Mouse (Mus musculus): ENCODE measurements at regions not wholly inside any gene's neighbourhood (a gene's known extent, or its start where the extent isn't known, plus 50 kb on each side); places are given as distances from the start of the nearest gene placed in this dataset.

DNA sequence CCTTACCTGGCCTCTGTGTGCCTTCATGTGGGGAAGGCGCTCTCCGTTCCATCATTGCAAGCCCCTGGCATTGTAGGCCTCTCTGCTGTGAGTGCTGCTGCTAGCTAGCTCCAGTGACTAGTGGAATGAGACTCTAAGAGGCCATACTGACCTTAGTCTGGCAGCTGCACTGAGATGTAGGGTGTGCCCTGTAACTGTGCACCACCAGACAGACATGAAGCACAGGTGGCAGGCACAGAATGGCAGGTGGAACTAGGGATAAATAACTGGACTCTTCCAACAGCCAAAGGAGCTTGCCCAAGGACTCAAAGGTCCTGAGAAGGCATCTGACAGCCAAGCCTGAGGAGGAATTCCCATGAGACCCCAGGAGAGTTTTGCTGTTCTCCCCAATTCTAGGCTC is 194.7 kb upstream of the Bcor start:
- ATAC-seq (replicated peaks; ENCODE audit: low FRiP score, poor library complexity, severe bottlenecking) = no peak

- ATAC-seq (replicated peaks; ENCODE audit: low FRiP score, poor library complexity, severe bottlenecking) = no peak
Measured at GRCm38 (mm10) chrX:12358026-12358425, 197.9 kb upstream of the Bcor start.

- no peak for ATAC-seq (replicated peaks; ENCODE audit: low FRiP score, poor library complexity, severe bottlenecking)
Measured at GRCm38 (mm10) chrX:12365582-12366323, 205.6 kb upstream of the Bcor start.

DNA sequence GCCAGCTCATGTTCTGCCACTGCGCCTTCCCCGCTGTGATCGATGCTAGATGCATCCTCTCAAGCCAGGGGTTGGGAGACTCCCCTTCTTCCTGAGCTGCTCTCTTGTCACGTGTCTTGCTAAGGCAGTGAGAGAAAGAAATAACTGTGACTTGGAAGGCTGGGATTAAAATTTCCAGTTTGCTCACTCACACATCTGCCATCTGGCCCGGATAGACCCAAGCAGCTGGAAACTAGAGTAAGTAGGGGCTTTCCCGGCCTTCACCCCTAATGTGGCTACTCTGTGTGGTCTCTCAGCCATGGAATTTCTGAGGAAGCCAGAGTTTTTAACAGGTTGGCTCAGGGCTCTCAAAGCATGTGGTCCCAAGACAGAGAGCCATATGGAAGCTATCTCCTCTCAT is 206.6 kb upstream of the Bcor start:
- ATAC-seq (replicated peaks; ENCODE audit: low FRiP score, poor library complexity, severe bottlenecking) = no peak

GRCm38 (mm10) chrX:12373670-12374069 is 213.5 kb upstream of the Bcor start:
- ATAC-seq (replicated peaks; ENCODE audit: low FRiP score, poor library complexity, severe bottlenecking) = no peak

- ATAC-seq (replicated peaks; ENCODE audit: low FRiP score, poor library complexity, severe bottlenecking) = no peak
Measured at GRCm38 (mm10) chrX:12375796-12376195, 211.8 kb upstream of the Atp6ap2 start.

DNA sequence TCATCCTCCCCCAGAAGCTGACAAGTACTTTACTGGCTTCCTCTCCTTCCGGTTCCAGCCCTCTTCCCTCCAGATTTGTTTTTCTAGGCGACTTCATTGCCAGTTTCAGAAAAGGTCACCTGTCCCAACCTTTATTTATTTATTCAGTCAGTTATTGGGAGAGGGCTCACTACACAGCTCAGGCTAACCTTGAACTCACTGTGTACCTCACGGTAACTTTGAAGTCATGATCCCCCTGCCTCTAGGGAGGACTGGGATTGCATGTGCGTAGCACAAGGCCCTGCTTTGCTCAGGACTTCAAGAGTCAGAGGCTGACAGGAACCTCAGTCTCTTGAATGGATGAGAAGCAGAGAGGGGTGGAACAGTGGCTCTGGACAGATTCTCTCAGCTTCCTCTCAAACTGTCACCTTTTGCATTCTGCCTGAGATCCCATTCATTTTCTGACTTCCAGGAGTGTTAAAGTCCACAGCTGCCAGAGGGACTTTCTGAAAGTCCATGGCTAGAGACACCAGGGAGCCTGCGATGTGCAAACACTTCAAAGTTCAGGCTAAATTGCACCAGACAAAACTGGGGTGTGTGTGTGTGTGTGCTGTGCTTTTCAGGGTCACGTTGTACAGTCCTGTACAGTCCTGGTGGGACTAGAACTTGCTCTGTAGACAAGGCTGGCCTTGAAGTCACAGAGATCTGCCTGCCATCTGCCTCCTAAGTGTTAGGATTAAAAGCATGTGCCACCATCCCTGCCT is 211.2 kb upstream of the Atp6ap2 start:
- no peak for ATAC-seq (replicated peaks; ENCODE audit: low FRiP score, poor library complexity, severe bottlenecking)

GRCm38 (mm10) chrX:12377441-12377840 is 210.2 kb upstream of the Atp6ap2 start:
- ATAC-seq (replicated peaks; ENCODE audit: low FRiP score, poor library complexity, severe bottlenecking) = no peak

DNA sequence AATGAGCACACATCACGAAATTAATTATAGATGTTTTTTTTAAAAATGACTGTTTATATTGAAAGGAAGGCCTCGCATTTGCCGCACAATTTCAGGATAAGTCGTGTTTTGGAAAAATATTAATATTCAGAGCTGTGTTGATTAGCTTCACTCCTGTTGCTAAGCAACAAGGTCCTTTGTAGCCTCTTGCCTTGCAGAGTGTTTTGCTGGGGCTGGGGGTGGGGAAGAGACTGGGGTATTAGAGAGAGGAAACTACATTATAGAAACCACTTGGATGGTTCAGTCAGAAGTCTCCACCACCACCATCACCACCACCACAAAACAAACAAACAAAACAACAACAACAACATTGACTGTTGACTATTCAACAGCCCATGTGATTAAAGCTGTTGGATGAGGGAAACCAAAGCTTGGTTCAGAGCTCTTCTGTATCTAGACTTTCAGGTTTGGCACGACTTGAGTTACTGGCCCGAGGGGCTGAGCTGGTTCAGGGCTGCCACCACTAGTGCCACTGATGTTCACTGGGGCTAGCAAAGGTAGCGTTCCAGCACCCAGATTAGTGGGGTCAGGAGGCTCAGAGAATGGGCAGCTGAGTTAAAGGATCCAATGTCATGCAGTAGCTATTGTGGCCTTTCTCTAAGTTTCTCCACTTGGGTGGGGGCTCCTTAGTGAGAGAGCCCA is 195.3 kb upstream of the Atp6ap2 start:
- no peak for ATAC-seq (replicated peaks; ENCODE audit: low FRiP score, poor library complexity, severe bottlenecking)

DNA sequence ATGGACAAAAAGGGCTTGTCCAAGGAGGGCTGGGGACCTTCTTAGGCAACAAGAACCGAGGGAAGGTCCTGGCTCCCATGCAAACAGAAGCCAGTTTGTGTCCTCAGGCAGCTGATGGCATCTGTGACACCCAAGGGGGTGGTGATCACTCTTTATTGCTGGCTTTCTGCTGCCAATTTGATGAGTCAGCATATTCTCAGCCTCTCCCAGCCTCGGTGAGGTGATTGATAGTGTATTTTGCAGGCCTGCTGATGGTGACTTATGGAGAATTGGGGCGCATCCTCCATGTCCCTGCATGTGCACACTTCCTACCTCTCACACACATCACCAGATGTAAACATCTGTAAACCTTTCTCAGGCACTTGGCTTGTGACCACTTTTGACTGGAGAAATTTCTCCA is 178.3 kb upstream of the Atp6ap2 start:
- no peak for ATAC-seq (replicated peaks; ENCODE audit: low FRiP score, poor library complexity, severe bottlenecking)

DNA sequence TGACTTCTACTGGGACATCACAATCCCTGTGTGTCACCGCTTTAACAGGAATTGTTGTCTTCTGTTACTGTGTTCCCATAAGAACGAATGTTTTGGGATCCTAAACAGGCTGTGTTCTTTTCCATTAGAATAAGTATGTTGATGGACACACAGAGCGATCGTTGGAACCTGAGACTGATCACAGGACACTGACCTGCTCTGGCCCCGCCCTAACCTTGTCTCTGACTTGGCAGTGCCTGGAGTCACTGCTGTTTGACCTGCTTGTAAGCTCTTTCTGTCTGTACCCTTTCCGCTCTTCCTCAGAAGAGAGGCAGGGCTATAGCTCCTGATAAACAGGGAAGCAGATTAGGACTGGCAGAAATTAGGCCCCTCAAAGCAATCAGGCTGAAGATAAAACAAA is 162.0 kb upstream of the Atp6ap2 start:
- ATAC-seq (replicated peaks; ENCODE audit: low FRiP score, poor library complexity, severe bottlenecking) = no peak

- ATAC-seq (replicated peaks; ENCODE audit: low FRiP score, poor library complexity, severe bottlenecking) = no peak
Measured at GRCm38 (mm10) chrX:12426664-12427063, 160.9 kb upstream of the Atp6ap2 start.

- ATAC-seq (replicated peaks; ENCODE audit: low FRiP score, poor library complexity, severe bottlenecking) = no peak
Measured at GRCm38 (mm10) chrX:12432289-12432688, 155.3 kb upstream of the Atp6ap2 start.

DNA sequence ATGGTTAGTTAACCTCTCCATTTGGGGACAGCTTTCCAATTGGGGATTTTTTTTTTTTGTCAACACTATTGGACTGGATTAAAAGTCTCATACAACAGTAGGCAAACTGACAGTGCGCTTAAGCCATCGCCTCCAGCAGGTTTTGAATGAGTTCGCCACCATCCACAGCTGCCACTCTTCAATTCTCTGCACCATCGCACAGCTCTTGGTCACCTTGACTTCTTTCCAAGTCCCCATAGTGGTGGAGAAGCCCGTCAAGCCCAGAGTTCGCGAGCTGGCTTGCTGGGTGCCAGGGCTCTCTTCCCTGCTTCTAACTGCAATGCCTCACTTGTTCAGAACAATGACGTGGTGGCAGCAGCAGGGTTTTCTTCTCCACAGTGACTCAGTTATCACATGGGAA is 151.9 kb upstream of the Atp6ap2 start:
- no peak for ATAC-seq (replicated peaks; ENCODE audit: low FRiP score, poor library complexity, severe bottlenecking)

- ATAC-seq (replicated peaks; ENCODE audit: low FRiP score, poor library complexity, severe bottlenecking) = no peak
Measured at GRCm38 (mm10) chrX:12436106-12436505, 151.5 kb upstream of the Atp6ap2 start.

- no peak for ATAC-seq (replicated peaks; ENCODE audit: low FRiP score, poor library complexity, severe bottlenecking)
Measured at GRCm38 (mm10) chrX:12439447-12439846, 148.2 kb upstream of the Atp6ap2 start.

DNA sequence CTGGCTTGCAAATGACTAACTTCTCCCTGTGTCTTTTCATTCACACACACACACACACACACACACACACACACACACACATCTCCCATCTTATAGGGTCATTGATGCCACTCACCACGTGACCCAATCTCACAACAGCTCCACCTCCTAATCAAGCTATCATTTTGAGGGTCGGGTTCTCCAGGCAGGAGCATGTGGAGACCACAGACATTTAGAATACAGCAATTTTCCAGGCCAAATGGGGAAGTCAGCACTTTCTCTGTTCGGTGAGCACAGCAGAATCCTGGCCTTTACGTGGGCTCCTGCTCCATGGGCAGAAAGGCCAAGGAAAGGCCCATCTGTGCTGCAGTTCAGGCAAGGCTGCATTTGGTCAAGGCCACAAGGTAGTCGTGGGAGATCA is 143.8 kb upstream of the Atp6ap2 start:
- ATAC-seq (replicated peaks; ENCODE audit: low FRiP score, poor library complexity, severe bottlenecking) = no peak

GRCm38 (mm10) chrX:12445093-12445492 is 142.5 kb upstream of the Atp6ap2 start:
- no peak for ATAC-seq (replicated peaks; ENCODE audit: low FRiP score, poor library complexity, severe bottlenecking)

GRCm38 (mm10) chrX:12447962-12448361 is 139.6 kb upstream of the Atp6ap2 start:
- no peak for ATAC-seq (replicated peaks; ENCODE audit: low FRiP score, poor library complexity, severe bottlenecking)

- ATAC-seq (replicated peaks; ENCODE audit: low FRiP score, poor library complexity, severe bottlenecking) = no peak
Measured at GRCm38 (mm10) chrX:12449688-12450087, 137.9 kb upstream of the Atp6ap2 start.

Measured in erythroblast, adult 5-6 weeks (primary cell).